Mouse (Mus musculus) lung, postnatal 36 days (tissue): ENCODE measurements around the gene Tmem184a.

Experiments
- DNase-seq: peaks from one replicate; pipeline ENCODE4 v3.0.0; 2022; ENCODE audit warnings: mixed read lengths

Gene Tmem184a

DNA sequence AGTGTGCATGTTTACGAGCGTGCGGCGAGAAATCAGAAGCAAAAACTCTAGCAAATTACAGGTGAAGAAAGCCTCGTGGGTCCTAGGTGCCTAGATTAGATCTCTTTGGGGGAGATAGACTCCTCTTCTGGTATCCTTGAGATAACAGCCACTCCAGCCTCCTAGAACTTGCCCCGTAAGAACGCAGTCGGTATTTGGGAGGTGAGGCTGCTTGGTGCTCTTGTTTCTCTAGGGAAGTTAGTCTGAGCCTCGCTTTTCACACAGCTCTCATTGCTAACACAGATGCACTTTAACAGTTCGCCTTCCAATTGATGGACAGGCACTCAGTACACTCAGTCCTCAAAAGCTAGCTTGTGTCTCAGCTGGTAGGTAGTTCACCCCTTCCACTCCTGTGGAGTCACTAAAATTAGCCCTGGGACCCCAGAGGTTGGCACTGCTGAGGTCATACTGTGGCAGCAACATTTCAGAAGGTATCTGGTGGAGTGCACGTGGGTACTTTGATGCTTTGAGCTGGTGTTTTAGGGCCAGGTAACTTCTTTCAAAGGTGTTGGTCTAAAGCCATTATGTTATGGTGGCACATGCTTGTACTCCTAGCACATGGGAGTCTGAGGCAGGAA, 27.4 kb downstream of the Tmem184a start:
- no peak for DNase-seq

DNA sequence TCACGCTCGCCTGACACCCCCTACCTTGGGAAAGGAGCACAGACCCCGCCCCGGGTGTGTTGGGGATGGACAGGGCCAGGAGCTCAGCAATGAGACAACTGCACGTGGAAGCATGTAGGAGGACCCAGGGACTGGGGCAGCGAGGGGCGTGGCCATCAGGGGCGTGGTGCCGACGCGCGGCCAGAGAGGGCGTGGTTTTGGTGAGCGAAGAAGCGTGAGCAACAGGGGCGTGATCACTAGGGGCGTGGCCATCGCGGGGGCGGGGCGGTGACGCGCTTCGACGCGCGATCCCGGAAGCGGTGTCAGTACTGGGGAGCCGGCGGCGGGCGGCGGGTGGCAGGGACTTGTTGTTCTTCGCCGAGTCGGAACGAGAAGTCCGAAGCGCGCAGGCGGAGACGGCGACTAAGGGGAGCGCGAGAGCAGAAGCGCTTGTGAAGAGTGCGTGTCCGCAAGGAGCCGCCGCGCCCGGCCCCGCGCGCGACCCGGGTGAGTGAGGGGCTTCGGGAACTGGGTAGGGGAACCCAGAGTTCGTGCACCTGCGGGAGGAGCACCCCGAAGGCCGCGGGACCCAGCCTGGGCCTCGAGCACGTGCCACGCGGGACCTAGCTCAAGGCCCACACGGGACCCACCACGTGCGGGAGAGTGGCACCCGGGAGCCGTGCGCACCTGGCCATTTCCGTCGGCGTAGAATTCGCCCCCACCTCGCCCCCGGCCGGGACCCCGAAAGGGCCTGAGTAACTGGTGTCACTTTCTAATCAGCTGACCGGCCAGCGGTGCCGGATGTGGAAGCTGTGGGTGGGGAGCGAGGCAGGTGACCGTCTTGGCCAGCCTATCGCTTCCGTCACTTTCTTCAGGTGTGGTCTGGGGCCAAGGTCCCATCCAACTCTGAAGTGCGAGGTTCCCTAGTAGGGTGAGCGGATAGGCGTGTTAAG, 28.2 kb downstream of the Tmem184a start, which contains the start of gene Mafk:
Mafk (plus strand) TSS at position 287 of the 932 bp plus-strand sequence.
- peak; percentile 98 for DNase-seq

DNA sequence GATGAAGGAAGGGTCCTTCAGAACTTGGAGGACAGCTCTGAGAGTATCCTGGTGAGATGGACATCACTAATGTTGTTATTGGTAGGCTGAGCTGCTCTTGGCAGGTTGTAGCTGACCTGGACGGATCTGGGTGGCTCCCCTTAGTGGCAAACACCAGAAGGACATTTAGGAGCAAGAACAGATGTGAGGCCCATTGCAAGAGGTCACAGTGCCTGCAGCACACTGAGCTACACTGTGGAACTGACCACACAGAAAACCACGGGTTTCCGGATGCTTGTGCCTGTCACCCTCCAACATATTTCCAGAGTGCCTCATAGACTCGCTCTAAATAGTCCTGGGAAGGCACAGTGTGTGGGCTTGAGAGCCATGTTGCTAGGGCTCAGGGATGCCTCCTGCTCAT, 30.3 kb downstream of the Tmem184a start:
- DNase-seq, result no peak

DNA sequence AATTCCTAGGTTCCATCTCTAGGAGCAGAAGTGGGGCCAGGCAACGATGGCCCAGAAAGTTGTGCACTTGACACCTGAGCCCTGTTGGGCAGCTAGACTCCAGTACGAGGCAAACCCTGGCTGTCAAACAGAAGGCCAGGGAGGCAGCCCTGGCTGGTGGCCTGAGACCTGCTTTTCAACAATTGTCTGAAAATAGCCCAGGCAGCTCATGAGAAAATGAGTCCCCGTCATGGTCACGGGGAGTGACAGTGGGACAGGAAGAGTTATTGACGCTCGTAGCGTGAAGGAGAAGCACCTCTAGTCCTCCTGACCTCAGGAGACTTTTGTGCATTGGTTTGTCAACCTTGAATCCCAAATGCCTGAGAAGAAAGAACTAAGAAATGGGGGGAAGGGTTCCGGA, 38.3 kb downstream of the Tmem184a start:
- DNase-seq, result no peak

- DNase-seq, result no peak
Observed at GRCm38 (mm10) chr5:139776966-139777365, 42.8 kb downstream of the Tmem184a start.

DNA sequence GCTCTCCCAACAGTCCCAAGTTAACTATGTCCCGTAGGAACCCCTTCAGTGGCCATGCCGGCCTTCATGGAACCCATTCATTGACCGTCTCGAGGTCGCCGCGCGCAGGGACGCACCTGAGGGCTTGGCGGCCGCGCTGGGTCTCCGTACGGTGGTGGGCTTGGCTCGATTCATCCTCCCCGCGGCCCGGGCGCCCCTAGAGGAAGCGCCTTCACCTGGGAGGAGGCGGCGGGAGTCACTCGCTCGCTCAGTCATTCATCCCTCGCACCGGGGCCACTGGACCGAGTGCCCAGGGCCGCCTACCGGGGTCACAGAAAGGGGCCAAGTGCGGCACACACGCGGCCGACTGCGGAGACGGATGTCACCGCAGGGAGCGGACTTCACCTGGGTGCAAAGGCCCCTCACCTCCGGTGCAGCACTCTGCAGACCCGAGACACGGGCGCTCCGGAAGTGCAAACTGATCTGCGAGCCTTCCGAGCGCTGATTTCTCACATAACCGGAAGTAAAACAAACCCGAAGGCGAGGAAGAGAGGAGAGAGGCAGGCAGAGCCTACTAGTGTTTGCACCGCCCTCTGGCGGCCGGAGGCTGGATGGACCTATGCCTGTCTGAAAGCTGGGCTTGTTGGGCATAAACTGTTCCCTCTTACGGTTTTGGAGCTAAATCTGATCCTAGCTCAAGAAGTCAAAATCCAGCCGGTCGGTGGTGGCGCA, 44.3 kb downstream of the Tmem184a start, which contains the start of gene Ints1:
Ints1 (minus strand) TSS at position 459 of the 711 bp plus-strand sequence.
- peak; percentile 99 for DNase-seq

DNA sequence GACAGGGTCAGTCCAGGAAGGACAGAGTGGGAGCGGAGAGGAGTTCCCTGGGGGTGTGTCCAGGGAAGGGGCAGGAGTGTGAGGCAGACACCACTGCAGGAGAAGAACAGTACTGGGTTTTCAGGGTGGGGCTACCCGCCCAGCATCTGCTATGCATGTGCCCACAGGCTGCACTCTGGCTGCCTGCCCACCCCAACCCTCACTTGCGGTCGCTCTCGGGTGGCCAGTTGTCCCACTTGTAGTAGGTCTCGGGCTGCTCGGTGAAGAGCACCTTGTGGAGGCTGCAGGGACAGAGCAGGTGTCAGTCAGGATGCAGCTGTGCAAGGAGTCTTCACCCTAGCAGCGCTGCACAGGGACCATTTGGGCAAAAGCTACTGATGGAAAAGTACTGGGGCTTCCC, 51.5 kb downstream of the Tmem184a start:
- DNase-seq, result no peak

GRCm38 (mm10) chr5:139764296-139764695, 55.4 kb downstream of the Tmem184a start:
- DNase-seq, result no peak

DNA sequence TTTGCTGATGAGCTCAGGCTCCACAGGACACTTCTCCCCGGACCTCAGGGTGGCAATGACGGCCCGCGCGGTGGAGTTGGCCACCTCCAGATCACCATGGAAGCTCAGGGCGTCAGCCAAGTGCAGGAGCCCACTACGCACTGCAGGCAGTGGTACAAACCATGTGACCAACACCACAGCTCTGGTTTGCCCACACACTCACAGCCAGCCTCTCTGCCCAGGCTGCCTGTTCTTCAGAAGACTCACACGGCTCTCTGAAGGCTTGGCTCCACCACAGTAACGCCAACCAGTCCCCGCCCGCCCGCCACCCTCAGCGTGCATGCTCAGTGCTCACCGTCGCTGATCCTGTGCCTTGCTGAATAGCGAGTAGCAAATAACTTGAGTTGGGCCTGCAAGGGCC, 61.6 kb downstream of the Tmem184a start:
- no peak for DNase-seq

DNA sequence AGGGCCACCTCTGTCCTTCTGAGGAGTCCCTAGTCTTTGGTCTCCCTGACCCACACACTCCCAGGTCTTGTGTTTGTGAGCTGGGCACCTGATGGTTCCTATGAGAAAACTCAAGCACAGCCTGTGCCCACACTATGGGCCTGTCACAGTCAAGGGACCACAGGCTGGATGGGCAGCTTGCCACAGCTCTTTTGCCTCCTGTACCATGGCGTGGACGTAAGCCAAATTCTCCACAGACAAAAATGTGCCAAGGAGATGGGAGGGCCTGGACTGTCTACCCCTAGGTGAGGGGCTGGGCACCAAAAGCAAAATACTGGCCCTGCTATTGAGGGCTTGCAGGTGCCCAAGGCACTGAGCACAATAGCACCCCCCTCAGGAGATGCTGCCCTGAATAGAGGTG, 63.1 kb downstream of the Tmem184a start:
- DNase-seq, result no peak

DNA sequence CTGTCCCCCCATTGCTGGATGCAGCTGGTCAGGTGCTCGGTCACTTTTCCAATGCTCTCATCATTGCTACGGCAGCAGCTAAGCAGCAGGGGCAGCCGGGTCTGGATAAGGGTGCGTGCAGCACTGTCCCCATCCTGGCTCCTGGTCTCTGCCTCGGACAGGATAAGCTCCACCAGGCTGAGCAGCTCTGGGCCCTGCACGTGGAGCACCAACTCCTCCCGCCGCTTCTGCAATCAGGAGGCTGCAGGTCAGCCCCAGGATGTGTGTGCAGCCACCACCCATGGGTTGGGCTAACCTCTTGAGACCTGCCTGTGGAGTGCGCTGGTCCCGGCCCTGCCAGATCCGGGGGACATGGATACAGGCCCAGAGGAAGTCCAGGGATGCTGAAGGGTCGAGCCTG, 63.6 kb downstream of the Tmem184a start:
- DNase-seq, result no peak

DNA sequence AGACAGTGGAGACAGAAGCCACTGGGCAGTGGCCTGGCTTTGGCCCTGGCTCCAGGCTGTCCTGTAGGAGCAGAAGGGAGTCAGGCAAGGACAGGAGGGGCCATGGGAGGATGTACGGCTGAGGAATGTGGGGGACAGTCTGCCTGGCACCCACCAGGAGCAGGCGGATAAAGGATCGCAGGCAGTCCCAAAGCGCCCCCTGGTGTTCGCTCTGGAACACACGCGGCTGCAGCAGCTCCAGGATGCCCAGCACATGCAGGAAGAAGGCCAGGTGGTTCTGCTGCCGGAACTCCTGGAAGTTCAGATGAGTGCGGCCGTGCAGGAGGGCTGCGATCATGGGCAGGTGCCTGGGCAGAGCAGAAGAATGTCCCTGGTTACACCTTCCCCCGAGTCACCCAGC, 65.0 kb downstream of the Tmem184a start:
- peak; percentile 44 for DNase-seq
